Mouse (Mus musculus) bone marrow macrophage, adult 2 months (primary cell): ENCODE results near the gene Ccl11.

Experiments
- CTCF ChIP-seq: IDR thresholded peaks from 2 replicates; pipeline ENCODE4 v1.5.1; 2012; ENCODE audit warnings: low read depth, mild to moderate bottlenecking, low read length, moderate library complexity
- POLR2A ChIP-seq: IDR thresholded peaks from 2 replicates; pipeline ENCODE4 v1.6.1; 2012; ENCODE audit warnings: mild to moderate bottlenecking, low read depth, low read length, borderline replicate concordance

DNA sequence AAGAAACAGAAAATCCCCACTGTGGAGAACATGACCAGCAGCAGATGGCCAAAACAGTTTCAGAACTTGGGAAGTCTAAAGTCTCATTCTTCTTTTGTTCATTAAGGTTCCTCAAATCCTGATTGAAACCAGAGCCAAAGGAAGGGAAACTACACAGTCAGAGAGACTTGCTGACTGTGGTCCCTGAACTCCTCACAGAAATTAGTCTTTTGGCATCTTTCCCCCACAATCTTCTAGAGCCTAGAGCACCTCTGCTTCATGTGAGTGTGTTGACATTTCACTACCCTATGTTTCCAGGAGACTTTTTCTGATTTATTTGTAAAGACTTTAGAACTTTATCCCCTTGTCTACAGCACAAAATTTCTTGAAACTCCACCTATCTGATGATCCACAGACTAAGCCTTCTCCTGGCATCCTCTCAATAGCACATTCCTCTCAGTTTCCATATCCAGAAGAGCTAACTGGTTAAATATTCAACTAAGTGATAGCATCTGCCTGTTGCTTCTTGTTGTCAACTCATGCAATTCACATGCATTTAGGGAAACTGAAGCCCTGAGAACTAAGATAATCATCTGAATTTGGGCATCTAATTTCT is 20.6 kb downstream of the Ccl11 start:
- TF ChIP-seq CTCF (no peak), POLR2A (no peak)
